Mouse (Mus musculus) hindbrain, embryonic 11.5 days (tissue): ENCODE measurements around the gene Zgpat. TPM values are rescaled to one million over a fixed set of nuclear protein-coding genes. Genes with fewer than 3 reads are reported as not detected.

Experiments used
- polyA plus RNA-seq: library from polyadenylated mRNA; unstranded; fragments of >200 nt; fragmentation: Nextera tagmentation; extraction: Ambion mirVana; gene quantifications from 2 replicates; pipeline ENCODE4 v1.2.1, GENCODE M21; 2014

The Zgpat gene
- polyA plus RNA-seq, 1 experiment from 2014 or later, result 33.4 TPM

Other genes starting within 250 kb of the Zgpat start
- gene Kcnq2, start 229.6 kb upstream of the Zgpat start, polyA plus RNA-seq, result 16.3 and 18.9 TPM in 2 replicates
- 1.3 and 1.5 TPM in 2 replicates for gene Eef1a2, start 207.9 kb upstream of the Zgpat start, polyA plus RNA-seq
- 393 and 410 TPM in 2 replicates for gene Ppdpf, start 177.7 kb upstream of the Zgpat start, polyA plus RNA-seq
- not detected in 2 replicates for gene Ptk6, start 162.1 kb upstream of the Zgpat start, polyA plus RNA-seq
- gene Srms, start 151.7 kb upstream of the Zgpat start, polyA plus RNA-seq, result 0.15 and 0.22 TPM in 2 replicates
- 0.29 TPM in 1 of 2 replicates, not detected in the other for gene Fndc11, start 144.9 kb upstream of the Zgpat start, polyA plus RNA-seq
- 0.48 and 0.57 TPM in 2 replicates for gene Helz2, start 122.9 kb upstream of the Zgpat start, polyA plus RNA-seq
- gene Gmeb2, start 76.9 kb upstream of the Zgpat start, polyA plus RNA-seq, result 17.9 and 19.7 TPM in 2 replicates
- gene Stmn3, start 50.4 kb upstream of the Zgpat start, polyA plus RNA-seq, result 426 and 432 TPM in 2 replicates
- gene Rtel1, start 45.2 kb upstream of the Zgpat start, polyA plus RNA-seq, result 41.6 and 45.6 TPM in 2 replicates
- gene Arfrp1, start 476 bp downstream of the Zgpat start, polyA plus RNA-seq, result 51.6 and 55.2 TPM in 2 replicates
- 20.2 and 20.9 TPM in 2 replicates for gene Lime1, start 15.2 kb downstream of the Zgpat start, polyA plus RNA-seq
- 15.6 and 17.2 TPM in 2 replicates for gene Zbtb46, start 94.5 kb downstream of the Zgpat start, polyA plus RNA-seq
- 0.09 and 0.14 TPM in 2 replicates for gene Abhd16b, start 128.3 kb downstream of the Zgpat start, polyA plus RNA-seq
- gene Tpd52l2, start 132.2 kb downstream of the Zgpat start, polyA plus RNA-seq, result 145 and 151 TPM in 2 replicates
- 97.1 and 104 TPM in 2 replicates for gene Dnajc5, start 155.6 kb downstream of the Zgpat start, polyA plus RNA-seq
- 54.1 and 57.7 TPM in 2 replicates for gene Uckl1, start 220.0 kb downstream of the Zgpat start, polyA plus RNA-seq
- gene Prpf6, start 226.9 kb downstream of the Zgpat start, polyA plus RNA-seq, result 66.5 and 78.1 TPM in 2 replicates
- 25.4 and 30.8 TPM in 2 replicates for gene Zfp512b, start 227.9 kb downstream of the Zgpat start, polyA plus RNA-seq
- gene Samd10, start 234.3 kb downstream of the Zgpat start, polyA plus RNA-seq, result 75.9 and 77.7 TPM in 2 replicates